24 mouse cellular contexts compared by ENCODE assay signal in genomic region chr10:21803184-21803583, GRCm38 (mm10).
DNase-seq lines count a peak whose midpoint lies in the region; ATAC-seq and TF ChIP-seq lines count a peak whose summit lies in the region.
"Had no signal": no experiment of that assay in that cellular context is flagged by ENCODE, and none has a peak within 500 bp of the region (broad histone marks: within the 10 kb centered on the region; RNA-seq: fewer than 3 reads in every experiment).

No protein-coding gene starts in this region.

- TF ChIP-seq CTCF in forebrain, postnatal 0 days (IDR thresholded peaks at IDR 0.05; ENCODE audit: low read depth), result no peak
- TF ChIP-seq CTCF in hindbrain, postnatal 0 days (IDR thresholded peaks at IDR 0.05; ENCODE audit: low read depth), result no peak

- no peak overlapping the region for H3K27ac ChIP-seq in forebrain, embryonic 14.5 days (ENCODE audit: low read depth, low read length)
- H3K27ac ChIP-seq in forebrain, postnatal 0 days (ENCODE audit: low read depth, low read length), result no peak overlapping the region
- no peak overlapping the region for H3K27ac ChIP-seq in hindbrain, embryonic 16.5 days (ENCODE audit: low read depth, low read length)
- H3K27ac ChIP-seq in hindbrain, postnatal 0 days, result no peak overlapping the region
- no peak overlapping the region for H3K27ac ChIP-seq in neural tube, embryonic 14.5 days (ENCODE audit: low read depth, low read length)
- H3K27ac ChIP-seq: embryonic facial prominence, embryonic 10.5 days; embryonic facial prominence, embryonic 12.5 days; forebrain, embryonic 13.5 days had no signal

- no peak overlapping the region for H3K9ac ChIP-seq in forebrain, embryonic 14.5 days (ENCODE audit: low read length)
- no peak overlapping the region for H3K9ac ChIP-seq in forebrain, postnatal 0 days
- no peak overlapping the region for H3K9ac ChIP-seq in hindbrain, embryonic 16.5 days (ENCODE audit: low read depth, low read length)
- no peak overlapping the region for H3K9ac ChIP-seq in hindbrain, postnatal 0 days (replicated peaks; ENCODE audit: low read length)
- no peak overlapping the region for H3K9ac ChIP-seq in neural tube, embryonic 14.5 days (replicated peaks; ENCODE audit: low read depth, low read length)
- H3K9ac ChIP-seq: embryonic facial prominence, embryonic 12.5 days; forebrain, embryonic 13.5 days had no signal

- no peaks in the 10 kb centered on the region for H3K27me3 ChIP-seq in forebrain, embryonic 14.5 days (replicated peaks; ENCODE audit: control insufficient read depth, insufficient read depth, low read length)
- no peaks in the 10 kb centered on the region for H3K27me3 ChIP-seq in forebrain, postnatal 0 days (ENCODE audit: insufficient read depth, low read length)
- H3K27me3 ChIP-seq in hindbrain, embryonic 16.5 days (replicated peaks; ENCODE audit: control insufficient read depth, insufficient read depth, low read length), result no peaks in the 10 kb centered on the region
- H3K27me3 ChIP-seq in hindbrain, postnatal 0 days (ENCODE audit: insufficient read depth, low read length), result no peaks in the 10 kb centered on the region
- no peaks in the 10 kb centered on the region for H3K27me3 ChIP-seq in neural tube, embryonic 14.5 days (ENCODE audit: control insufficient read depth, insufficient read depth, low read length)
- H3K27me3 ChIP-seq: CH12.LX; embryonic facial prominence, embryonic 12.5 days; forebrain, embryonic 13.5 days; Patski had no signal

- DNase-seq in forebrain, embryonic 14.5 days (ENCODE audit: low spot score), result peak; percentile 13
- DNase-seq in forebrain, postnatal 0 days, result no peak
- DNase-seq in hindbrain, postnatal 0 days (ENCODE audit: low spot score), result no peak
- DNase-seq in layer of hippocampus, postnatal 10 days (ENCODE audit: low spot score in 2 of 2), result no peak
- DNase-seq: adrenal gland, adult 8-10 months; adrenal gland, postnatal 14 days; adrenal gland, postnatal 36 days; B cell, adult 2 months; cerebellum, adult 11-12 months; cerebellum, adult 2 months; cerebellum, adult 9-10 months; cerebellum, postnatal 10 days; cerebellum, postnatal 25 days had no signal

- no peak overlapping the region for H3K4me2 ChIP-seq in forebrain, embryonic 14.5 days (ENCODE audit: low read length)
- H3K4me2 ChIP-seq in forebrain, postnatal 0 days (ENCODE audit: low read depth), result no peak overlapping the region
- no peak overlapping the region for H3K4me2 ChIP-seq in hindbrain, embryonic 16.5 days (ENCODE audit: low read length)
- H3K4me2 ChIP-seq in hindbrain, postnatal 0 days (ENCODE audit: low read depth, low read length), result no peak overlapping the region
- no peak overlapping the region for H3K4me2 ChIP-seq in neural tube, embryonic 14.5 days (ENCODE audit: low read depth, low read length)
- H3K4me2 ChIP-seq: embryonic facial prominence, embryonic 12.5 days; forebrain, embryonic 13.5 days had no signal

- no peaks in the 10 kb centered on the region for H3K36me3 ChIP-seq in forebrain, embryonic 14.5 days (ENCODE audit: control insufficient read depth, insufficient read depth, low read length)
- H3K36me3 ChIP-seq in forebrain, postnatal 0 days (ENCODE audit: insufficient read depth), result no peaks in the 10 kb centered on the region
- H3K36me3 ChIP-seq in hindbrain, embryonic 16.5 days (ENCODE audit: control insufficient read depth, insufficient read depth, low read length), result no peaks in the 10 kb centered on the region
- H3K36me3 ChIP-seq in hindbrain, postnatal 0 days (ENCODE audit: insufficient read depth, low read length), result no peaks in the 10 kb centered on the region
- no peaks in the 10 kb centered on the region for H3K36me3 ChIP-seq in neural tube, embryonic 14.5 days (ENCODE audit: control insufficient read depth, insufficient read depth, low read length)
- H3K36me3 ChIP-seq: embryonic facial prominence, embryonic 10.5 days; embryonic facial prominence, embryonic 12.5 days; G1E had no signal

- H3K9me3 ChIP-seq in forebrain, embryonic 14.5 days (replicated peaks; ENCODE audit: control insufficient read depth, low read length), result no peaks in the 10 kb centered on the region
- H3K9me3 ChIP-seq in forebrain, postnatal 0 days (ENCODE audit: low read length), result no peaks in the 10 kb centered on the region
- no peaks in the 10 kb centered on the region for H3K9me3 ChIP-seq in hindbrain, embryonic 16.5 days (ENCODE audit: control insufficient read depth, low read length)
- no peaks in the 10 kb centered on the region for H3K9me3 ChIP-seq in hindbrain, postnatal 0 days (ENCODE audit: low read length)
- no peaks in the 10 kb centered on the region for H3K9me3 ChIP-seq in neural tube, embryonic 14.5 days (ENCODE audit: control insufficient read depth, low read length)
- H3K9me3 ChIP-seq: embryonic facial prominence, embryonic 10.5 days; embryonic facial prominence, embryonic 12.5 days; forebrain, embryonic 13.5 days; G1E had no signal

- ATAC-seq in forebrain, embryonic 14.5 days, result no peak
- ATAC-seq in forebrain, postnatal 0 days, result no peak
- ATAC-seq in hindbrain, embryonic 16.5 days, result peak; percentile 53; the same call in 1 of the 2 replicates
- ATAC-seq in hindbrain, postnatal 0 days, result no peak
- ATAC-seq in neural tube, embryonic 14.5 days (ENCODE audit: low read depth), result peak; percentile 60; the same call in 1 of the 2 replicates
- ATAC-seq: activated CD4-positive, CD25-positive, alpha-beta regulatory T cell, adult 4 months; CD4-positive, CD25-positive, alpha-beta regulatory T cell, adult 4 months; forebrain, embryonic 13.5 days; forebrain, embryonic 16.5 days; Patski had no signal

- H3K4me1 ChIP-seq in forebrain, embryonic 14.5 days (ENCODE audit: control insufficient read depth, insufficient read depth, low read length), result no peaks in the 10 kb centered on the region
- no peaks in the 10 kb centered on the region for H3K4me1 ChIP-seq in forebrain, postnatal 0 days (ENCODE audit: insufficient read depth)
- H3K4me1 ChIP-seq in hindbrain, embryonic 16.5 days (ENCODE audit: control insufficient read depth, insufficient read depth, low read depth, low read length), result no peaks in the 10 kb centered on the region
- no peaks in the 10 kb centered on the region for H3K4me1 ChIP-seq in hindbrain, postnatal 0 days (ENCODE audit: insufficient read depth, low read length)
- H3K4me1 ChIP-seq in neural tube, embryonic 14.5 days (ENCODE audit: control insufficient read depth, insufficient read depth, low read length), result no peaks in the 10 kb centered on the region
- H3K4me1 ChIP-seq: embryonic facial prominence, embryonic 12.5 days; forebrain, embryonic 13.5 days had no signal

- no peak overlapping the region for H3K4me3 ChIP-seq in forebrain, embryonic 14.5 days (ENCODE audit: low read depth, low read length)
- H3K4me3 ChIP-seq in forebrain, postnatal 0 days (ENCODE audit: low read depth, low read length), result no peak overlapping the region
- no peak overlapping the region for H3K4me3 ChIP-seq in hindbrain, embryonic 16.5 days (ENCODE audit: low read length)
- no peak overlapping the region for H3K4me3 ChIP-seq in hindbrain, postnatal 0 days (ENCODE audit: low read length)
- no peak overlapping the region for H3K4me3 ChIP-seq in neural tube, embryonic 14.5 days (ENCODE audit: low read depth, low read length)
- H3K4me3 ChIP-seq: embryonic facial prominence, embryonic 10.5 days; embryonic facial prominence, embryonic 12.5 days; forebrain, embryonic 13.5 days had no signal

Comparison
In these comparisons a context has a peak if more than half of its experiments do, and no peak if none do; other contexts are left out.
1. ATAC-seq: peak in hindbrain, embryonic 16.5 days (single experiment) and neural tube, embryonic 14.5 days (single experiment); none in forebrain, embryonic 14.5 days (single experiment), forebrain, postnatal 0 days (single experiment) and hindbrain, postnatal 0 days (single experiment).